Mouse (Mus musculus) neural tube, embryonic 10.5 days (tissue): ENCODE data around the gene Fbn1.

Source experiments
- DNase-seq: peaks from one replicate; pipeline ENCODE4 v3.0.0-alpha.2; 2017; ENCODE audit warnings: low spot score; ENCODE audit errors: extremely low spot score

Fbn1 gene

DNA sequence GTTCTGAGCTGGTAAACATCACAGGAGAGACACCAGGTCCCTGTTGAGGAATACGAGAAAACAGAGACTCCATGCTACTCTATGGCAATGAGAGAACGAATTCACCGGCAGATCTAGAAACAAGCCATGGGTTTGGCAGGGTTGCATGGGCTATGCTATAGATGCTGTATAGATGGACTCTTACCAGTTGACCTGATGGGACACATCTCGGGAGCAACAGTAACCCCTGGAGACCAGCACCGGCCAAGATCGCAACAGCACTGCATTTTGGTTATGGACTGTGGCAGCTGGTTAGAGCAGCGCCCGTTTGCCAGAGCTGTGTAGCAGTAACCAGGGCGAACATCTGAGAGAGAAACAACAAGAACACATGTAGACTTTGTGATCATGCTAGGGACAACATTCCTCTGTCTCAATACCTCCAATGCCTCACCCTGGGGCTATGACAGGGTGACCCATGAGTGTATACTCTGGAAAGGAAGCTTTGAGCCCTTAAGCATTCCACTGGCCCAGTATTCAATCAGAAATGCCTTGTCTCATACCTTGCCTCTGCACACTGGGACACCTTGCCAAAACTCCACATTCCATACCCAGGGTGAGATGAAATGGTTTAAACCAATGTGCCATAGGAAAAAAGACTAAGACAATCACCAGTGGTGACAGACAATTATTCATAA lies 113.2 kb downstream of the Fbn1 start:
- no peak for DNase-seq

DNA sequence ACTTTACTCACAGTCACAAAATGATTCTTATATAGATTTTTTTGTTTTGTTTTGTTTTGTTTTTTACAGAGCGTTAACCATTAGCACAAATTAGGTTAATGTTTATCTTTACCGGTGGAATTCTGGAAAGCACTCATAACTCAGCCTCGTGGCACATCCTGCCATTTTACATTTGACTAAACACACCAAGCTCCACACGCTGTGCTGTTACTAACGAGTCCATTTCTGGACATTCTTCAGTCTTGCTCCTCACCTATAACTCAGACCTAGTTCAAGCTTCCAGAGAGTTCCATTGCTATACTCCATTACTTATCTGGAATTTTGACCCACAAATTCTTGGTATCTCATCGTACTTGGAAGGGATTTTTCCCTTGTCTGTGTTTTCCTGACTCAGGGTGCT lies 116.2 kb downstream of the Fbn1 start:
- DNase-seq, result no peak

DNA sequence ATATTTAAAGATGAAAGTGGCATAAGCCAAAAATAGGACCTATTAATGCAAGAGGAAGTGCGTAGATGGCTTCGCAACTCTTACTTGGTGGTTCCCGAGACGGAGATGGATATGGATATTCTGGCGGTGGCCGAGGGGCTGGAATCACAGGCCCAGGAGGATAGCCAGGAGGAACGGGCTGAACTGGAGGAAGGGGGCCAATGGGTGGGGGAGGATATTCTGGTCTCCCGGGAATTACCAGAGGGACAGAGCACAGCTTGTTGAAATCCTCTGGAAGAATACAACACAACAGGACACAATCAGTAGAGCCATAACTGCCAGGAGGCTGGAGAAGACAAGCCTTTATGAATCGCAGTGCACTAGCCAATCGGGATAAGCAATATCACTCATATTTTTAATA lies 118.0 kb downstream of the Fbn1 start:
- DNase-seq, result no peak

DNA sequence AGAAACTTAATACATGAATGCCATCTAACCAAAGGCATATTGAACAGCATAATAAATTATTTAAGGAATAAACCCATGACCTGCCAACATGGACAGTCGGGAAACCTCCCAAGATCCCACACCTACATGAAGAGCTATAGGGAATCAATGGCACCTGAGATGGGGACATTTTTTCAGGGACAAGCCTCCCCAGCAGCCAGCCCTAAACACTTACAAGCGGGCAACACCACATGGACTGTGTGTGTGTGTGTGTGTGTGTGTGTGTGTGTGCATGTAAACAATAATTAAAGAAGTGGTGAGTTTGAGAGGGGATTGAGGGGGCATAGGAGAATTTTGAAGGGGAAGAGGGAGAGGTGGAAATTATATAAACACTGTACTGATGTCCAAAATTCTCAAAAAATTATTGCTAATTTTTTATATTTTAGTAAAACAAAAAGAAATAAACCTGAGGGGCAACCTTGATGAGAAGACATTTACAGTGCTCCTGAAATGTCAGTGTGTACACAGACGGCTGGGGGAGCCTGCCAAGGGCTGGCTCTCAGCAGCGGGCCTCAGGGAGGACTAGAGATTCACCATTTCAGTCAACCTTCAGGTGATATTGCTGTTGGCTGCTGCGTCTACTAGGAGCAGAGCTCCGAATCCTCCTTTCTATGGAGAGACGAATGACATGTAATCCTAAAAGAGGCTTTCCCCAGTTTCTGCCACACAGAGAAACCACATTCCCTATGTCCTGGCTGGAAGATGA lies 121.4 kb downstream of the Fbn1 start:
- DNase-seq, result no peak

DNA sequence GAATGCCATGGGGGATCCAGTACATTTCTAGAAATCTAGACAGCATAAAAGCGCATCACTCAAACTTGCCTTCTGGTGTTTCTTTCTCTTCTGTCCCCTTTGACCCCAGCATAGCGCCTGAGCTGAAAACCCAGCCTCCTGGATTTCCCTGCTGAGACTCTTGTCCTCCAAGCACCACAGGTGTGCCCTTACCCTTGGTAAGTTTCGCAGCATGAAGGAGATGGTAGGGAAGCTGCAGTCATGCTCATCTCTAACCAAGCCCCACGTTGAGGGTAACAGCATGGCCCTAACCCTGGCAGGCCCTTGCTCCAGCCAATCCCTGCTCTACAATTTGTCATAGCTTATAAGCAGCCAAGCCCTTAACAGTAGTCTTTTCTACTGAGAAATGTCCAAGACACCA lies 122.9 kb downstream of the Fbn1 start:
- no peak for DNase-seq

DNA sequence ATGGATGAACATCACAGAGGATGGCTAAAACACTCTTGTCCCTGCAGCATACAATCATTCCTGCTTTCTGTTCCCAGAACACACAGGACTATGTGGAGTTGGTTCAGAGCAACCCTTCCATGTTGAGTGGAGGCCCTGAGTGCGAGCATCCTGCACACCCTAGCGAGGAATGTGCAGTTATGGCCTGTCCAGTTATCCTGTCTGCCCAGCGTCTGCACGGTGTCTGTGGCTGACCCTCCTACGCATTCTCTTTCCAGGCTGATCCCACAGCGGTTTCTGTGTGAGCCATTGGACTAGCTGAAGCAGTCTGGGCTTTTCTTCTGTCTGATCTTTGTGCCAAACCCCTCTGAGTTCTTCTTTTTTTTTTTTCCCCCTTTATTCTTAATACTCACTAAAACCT lies 123.4 kb downstream of the Fbn1 start:
- DNase-seq, result no peak

DNA sequence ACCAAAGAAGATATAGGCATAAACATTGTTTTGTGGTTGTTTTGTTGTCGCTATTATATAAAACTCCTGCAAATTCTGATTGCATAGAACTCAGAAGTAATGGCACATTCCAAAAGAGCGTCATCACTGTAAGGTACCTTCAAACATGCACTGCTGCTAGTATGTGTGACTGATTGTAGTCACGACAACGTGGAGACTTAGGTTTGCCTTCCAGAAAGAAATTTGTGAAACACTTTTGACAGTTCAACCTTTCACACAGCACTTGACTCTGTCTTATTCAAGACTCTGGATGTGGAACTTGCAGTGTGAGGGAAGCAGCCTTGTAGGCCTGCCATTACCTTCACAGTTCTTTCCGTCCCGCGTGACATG lies 124.5 kb downstream of the Fbn1 start:
- DNase-seq, result no peak

DNA sequence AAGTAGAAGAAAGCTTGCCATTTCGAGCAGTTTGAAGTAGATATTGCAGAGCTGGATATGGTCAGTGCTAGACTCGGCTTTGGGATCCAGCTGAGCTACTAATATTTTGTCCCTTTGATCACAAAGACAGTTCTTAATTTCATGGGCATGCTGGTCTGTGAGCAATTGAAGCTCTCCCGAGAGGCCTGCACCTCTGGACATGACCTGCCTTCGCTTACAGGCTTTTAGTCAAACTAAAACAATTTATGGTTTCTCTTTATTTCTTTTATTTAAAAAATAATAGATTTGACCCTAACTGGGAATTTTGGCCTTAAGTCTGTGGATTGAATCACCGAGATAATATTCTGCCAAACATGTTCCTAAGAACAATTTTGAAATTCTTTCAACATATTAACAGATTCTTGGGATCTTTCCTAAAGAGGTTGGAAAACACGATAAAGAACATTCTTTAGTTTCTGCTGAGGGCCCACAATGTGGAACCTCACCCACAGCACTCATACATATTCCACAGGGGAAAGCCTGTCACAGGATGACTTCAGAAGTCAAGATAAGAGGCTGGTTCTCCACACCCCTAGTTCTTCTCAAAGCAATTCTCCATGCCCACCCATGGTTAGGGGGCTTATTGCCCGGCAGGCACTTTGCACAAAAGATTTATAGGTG lies 125.0 kb downstream of the Fbn1 start:
- DNase-seq, result no peak

DNA sequence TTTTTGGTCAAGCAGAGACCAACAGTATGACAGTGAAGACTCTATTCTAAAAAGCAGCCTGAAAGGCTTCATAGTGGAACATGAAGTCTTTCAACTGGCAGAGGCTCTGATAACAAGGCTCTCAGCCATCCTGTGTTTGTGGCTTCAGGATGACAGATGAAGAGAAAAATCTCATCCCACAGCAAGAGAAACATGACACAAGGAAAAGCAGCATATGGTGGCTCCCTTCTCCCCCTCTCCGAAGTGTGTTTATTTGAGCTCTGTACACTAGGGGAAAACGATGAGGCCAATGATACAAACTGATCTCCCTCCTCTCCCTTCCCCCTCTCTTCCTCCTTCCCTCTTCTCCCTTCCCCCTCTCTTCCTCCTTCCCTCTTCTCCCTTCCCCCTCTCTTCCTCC lies 127.7 kb downstream of the Fbn1 start:
- DNase-seq, result no peak

DNA sequence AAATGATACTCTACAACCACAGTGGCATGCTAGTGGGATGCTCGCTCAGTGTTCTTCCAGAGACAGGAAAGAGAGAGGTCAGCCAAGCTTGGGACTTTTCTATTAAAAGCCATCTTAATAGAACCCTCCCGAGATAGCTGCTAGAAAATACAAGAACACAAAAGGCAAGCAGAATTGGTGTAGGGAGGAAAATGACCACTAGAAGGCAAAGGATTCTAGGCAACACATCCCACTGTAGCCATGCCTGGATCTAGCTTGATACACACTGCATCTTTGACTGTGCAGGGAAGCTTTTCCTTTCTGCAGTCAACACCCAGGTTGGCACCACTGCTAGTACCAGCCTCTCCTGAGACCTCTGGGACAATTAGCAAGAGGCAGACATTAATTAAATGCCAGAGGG lies 128.6 kb downstream of the Fbn1 start:
- no peak for DNase-seq

DNA sequence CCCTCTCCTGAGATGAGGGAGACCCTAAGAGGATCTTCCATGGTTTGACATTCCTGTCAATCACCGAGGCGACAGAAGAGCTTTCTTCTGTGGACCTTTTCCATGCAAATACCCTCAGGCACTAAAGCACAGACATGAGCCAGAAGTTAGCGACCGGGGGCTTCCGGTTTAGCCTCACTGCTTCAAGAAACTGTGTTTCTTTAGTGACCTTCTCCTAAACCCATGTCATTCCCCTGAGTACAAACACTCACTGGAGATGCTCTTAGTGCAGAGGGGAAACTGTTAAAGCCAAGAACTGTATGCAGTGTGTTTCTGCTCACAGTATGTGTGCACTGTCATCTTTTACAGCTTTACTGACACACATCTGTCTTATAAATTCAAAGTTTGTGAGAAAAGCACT lies 131.9 kb downstream of the Fbn1 start:
- DNase-seq, result no peak

DNA sequence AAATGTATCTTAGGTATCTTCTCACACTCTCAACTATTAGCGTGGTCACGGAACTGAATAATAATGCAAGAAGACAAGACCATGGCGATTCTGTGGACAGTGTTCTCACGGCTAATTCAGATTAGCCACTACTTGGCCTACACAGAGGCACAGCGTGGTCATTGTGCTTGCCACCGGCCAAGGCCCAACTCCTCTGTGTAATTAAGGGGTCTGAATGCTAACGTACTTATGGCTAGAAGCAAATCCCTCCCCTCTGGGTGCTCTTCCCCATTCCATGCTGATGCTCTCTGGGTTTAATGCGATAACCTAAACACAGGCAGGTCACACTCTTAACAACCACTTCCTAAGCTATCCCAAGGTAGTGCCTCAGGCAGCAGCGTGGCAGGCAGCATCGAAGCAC lies 132.5 kb downstream of the Fbn1 start:
- no peak for DNase-seq

DNA sequence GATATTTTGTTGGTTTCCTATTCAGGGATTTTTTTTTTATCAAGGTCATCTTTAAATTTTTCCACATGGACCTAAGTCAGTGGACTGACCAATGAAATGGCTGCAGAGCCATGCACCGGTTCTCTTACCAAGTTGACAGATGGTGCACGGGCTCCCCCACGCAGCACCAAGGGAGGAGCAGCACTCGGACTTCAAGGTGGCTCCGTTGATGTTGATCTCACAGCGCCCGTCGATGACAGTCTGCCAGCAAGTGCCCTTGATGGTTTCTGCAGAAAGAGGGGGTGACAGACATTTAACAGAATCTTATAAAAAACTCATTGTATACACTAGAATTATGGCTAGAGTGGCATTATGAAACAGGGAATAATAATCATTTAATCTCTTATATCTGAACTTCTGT lies 138.1 kb downstream of the Fbn1 start:
- DNase-seq, result no peak

DNA sequence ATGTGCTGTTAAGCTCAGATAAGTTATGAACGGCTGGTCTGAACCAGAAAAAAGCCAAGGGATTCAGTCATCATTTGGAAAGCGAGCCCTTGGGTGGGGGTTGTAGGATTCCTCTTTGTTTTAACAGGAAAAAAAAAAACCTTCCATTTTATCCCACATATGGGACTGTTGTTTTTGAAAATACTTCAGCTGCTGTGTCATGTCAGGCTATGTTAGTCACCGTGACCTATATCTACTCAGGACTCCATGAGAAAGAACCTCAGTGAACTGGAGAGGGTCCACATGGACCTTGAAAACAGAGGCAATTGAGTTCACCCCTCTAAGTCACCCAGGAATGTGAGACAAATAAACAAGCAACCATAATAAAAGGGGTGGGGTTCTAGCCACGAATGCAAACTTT lies 139.2 kb downstream of the Fbn1 start:
- no peak for DNase-seq

DNA sequence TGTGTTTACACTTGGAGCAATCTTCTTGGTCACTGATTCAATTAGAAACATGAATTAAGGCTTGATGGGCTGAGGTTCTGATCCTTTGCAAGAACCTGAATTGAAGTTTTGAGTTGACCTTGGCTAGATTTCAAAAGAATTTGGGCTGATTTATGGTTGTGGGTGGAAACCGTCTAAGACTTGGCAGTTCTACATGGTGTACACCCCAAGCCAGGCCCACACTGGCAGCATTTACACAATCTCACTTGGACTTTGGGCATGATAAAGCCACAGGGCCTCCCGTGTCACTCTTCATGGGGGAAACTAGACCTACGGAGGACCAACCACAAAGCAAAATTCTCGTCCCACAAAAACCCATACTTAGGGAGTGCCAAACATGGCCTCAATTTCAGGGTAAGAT lies 146.1 kb downstream of the Fbn1 start:
- DNase-seq, result no peak

DNA sequence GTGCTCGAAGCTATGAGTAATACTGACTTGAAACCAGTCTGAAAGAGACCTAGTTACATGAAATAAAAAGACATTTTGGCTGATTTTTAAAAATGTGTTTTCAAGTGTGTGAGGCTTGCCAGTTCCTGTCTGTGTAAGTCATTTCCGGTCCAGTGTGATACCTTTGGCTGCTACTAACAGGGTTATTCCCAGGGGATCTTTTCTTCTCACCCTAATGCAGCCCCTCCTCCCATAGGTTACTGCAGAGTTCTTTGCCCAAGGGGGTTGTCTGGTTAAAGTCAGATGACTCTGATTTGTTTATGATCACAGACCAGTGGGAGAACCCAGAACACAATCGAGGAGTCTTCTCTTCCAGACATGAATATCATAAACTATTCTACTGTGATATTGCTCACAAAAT lies 151.3 kb downstream of the Fbn1 start:
- no peak for DNase-seq

DNA sequence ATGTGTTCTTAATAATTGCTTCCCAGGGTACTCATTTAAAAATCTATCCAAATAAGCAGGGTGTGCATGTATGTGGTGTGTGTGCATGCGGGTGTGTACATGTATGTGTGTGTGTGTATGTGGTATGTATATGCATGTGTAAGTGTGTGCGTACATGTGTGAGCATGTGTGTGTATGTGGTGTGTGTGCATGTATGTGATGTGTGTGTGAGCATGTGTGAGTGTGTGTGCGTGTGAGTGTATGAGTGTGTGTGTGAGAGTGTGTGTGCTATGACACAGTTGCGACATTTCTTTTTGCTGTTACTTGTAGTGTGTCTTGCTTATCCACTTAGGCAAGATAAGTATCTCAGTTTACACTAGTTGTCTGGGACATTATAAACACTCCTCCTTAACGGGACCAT lies 151.7 kb downstream of the Fbn1 start:
- DNase-seq, result no peak

DNA sequence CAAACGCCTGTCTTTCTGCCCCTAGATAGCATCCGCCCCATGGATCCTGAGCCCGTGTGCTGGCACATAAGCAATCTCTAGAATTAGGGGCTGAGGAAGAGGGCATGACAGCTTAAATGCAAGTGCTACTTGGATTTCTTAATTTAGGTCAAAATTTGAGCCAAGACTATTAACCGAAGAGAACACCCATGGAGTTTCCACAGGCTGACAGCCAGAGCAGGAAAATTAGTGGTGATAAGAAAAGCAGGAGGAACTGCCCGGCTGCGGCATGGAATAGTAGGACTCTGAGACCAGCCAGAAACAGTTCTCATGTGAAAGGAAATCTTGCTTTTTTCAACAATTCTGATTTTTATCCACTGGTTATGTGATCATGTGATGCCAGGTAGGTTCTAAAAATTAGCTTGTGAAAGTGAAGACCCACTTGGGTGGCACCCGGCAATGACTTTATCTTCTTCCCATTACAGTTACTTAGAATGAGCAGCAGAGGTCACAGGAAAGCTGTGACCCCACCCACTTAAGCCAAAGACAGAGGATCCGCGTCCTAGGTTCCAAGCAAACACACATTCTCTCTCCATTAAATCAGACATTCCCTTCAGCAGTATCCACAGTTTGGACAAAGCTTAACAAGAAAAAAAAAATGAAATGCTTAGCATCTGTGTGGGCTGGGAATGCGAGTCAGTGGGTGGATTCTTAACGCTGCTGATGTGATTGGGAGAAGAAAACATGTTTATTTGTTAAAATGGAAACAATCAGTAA lies 152.4 kb downstream of the Fbn1 start:
- DNase-seq, result no peak

DNA sequence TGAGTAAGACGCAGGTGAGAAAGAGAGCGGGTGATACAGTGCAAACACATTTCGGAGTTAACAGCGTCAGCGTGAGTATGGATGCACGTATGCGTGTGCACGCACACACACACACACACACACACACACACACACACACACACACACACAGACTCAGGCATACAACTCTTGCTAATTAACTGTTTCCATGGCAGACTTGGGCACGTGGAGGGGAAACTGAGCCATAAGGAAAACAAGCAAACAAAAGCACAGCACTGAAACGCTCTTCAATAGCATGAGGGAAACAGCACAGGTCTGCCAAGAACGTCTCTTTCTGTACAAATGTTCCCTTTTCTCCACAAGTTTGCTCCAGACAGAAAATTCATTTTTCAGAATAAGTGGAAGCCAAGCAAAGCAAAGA lies 153.2 kb downstream of the Fbn1 start:
- DNase-seq, result no peak

DNA sequence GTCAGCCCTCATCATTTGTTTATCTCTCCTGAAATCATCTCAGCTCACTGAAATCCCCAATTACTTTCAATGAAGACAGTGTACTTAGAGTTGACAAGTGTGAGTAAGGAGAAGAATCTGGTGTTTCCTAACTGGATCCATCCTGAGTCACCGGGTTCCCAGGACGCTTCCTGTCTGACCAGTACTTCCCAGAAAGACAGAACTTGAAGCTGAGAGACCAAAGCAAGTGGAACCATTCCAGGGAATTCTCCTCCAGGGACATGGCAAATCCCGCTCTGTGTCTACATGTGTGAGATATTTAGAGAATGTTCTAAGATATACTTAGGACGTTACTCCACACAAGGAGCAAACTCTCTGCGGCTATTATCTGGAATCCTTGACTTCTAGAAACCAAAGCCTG lies 158.6 kb downstream of the Fbn1 start:
- DNase-seq, result no peak

DNA sequence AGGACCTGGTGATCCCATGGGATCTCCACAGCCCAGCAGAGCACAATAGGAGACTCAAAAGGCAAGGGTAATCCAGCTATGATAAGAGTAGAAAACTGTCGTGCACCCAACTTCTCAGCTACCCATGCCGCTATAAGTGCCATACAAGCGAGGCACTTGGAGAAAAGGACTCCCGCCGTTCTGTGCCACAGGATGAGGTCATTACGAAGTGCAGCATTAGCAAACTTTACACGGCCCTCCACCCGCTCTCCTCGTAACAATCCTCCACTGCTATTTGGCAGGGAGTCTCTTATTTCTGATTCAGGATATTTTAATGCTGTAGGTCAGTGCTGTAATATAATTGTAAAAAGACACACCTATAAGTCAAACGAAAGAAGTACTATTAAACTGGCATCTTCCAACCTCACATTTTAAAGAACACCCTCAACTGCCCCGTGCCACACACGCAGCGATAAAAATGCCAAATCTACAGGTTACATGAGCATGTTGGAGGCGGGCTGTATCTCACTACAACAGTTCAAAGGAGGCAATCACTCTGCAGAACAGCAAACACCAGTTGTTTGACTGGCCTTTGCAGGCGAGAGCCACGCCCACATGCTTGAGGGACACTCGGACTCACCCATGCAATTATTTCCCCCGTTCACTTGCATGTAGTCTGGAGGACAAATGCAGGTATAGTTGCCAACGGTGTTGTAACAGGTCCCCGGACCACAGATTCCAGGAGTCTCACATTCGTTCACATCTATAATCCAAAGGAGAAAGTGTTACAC lies 165.4 kb downstream of the Fbn1 start:
- DNase-seq, result no peak
